Mouse (Mus musculus) small intestine, adult 2 months (tissue): Measurements from ENCODE around the gene Nfib. TPM values are rescaled to one million over a fixed set of nuclear protein-coding genes. Genes with fewer than 3 reads are reported as not detected.

Source experiments
- H3K27ac ChIP-seq: fragments of 200-500 bp; 2 replicates; pipeline ENCODE4 v1.5.1; 2012; ENCODE audit warnings: low read depth, low read length, control low read depth, inconsistent platforms; ENCODE audit not compliant: insufficient read depth
- H3K27me3 ChIP-seq: fragments of 200-500 bp; 2 replicates; pipeline ENCODE4 v1.6.1; 2012; ENCODE audit warnings: mild to moderate bottlenecking, moderate library complexity, low read length, inconsistent platforms; ENCODE audit not compliant: control insufficient read depth, insufficient read depth
- H3K36me3 ChIP-seq: fragments of 200-500 bp; 2 replicates; pipeline ENCODE4 v1.6.1; 2012; ENCODE audit warnings: mild to moderate bottlenecking, low read length, control low read depth, inconsistent platforms; ENCODE audit not compliant: control insufficient read depth, insufficient read depth
- H3K4me1 ChIP-seq: fragments of 200-500 bp; 2 replicates; pipeline ENCODE4 v1.6.1; 2012; ENCODE audit warnings: low read length, inconsistent platforms, mixed read lengths; ENCODE audit not compliant: control insufficient read depth, insufficient read depth, insufficient read length
- H3K4me3 ChIP-seq: fragments of 200-500 bp; 2 replicates; pipeline ENCODE4 v1.5.1; 2012; ENCODE audit warnings: low read depth, mild to moderate bottlenecking, control low read depth, inconsistent platforms, low read length, moderate library complexity
- CTCF ChIP-seq: fragments of 200-500 bp; IDR thresholded peaks from 2 replicates; pipeline ENCODE4 v1.5.1; 2012; ENCODE audit warnings: low read depth, mild to moderate bottlenecking, control low read depth, inconsistent platforms, low read length, moderate library complexity, mixed read lengths; ENCODE audit not compliant: insufficient replicate concordance, insufficient read length; ENCODE audit errors: extremely low read depth
- POLR2A ChIP-seq: fragments of 200-500 bp; IDR thresholded peaks from 2 replicates; pipeline ENCODE4 v1.6.1; 2012; ENCODE audit warnings: low read depth, mild to moderate bottlenecking, control low read depth, inconsistent platforms, low read length, moderate library complexity
- WGBS: fragments of 180-500 bp; shearing (Covaris S2); methylation state at CpG from one replicate; pipeline ENCODE4 v1.1.7; 2018; 5-methylcytosine and 5-hydroxymethylcytosine counted together
- polyA plus RNA-seq: library from polyadenylated mRNA; depleted of rRNA; stranded (reverse); fragments of >200 nt; gene quantifications from 2 replicates; pipeline ENCODE4 v1.2.3, GENCODE M21; 2012

Gene Nfib
- polyA plus RNA-seq, 1 experiment, result 4.7 TPM

- WGBS, result 9% methylated on average over 16 of the region's 16 CpGs
- no peaks in the 10 kb centered on the region for H3K36me3 ChIP-seq
- H3K4me1 ChIP-seq, result peaks cover 9% of the 10 kb centered on the region
- no peak for TF ChIP-seq POLR2A
- no peak for TF ChIP-seq CTCF
- H3K4me3 ChIP-seq, result peak overlapping the region; percentile 37
- peak overlapping the region; percentile 88 for H3K27ac ChIP-seq
- H3K27me3 ChIP-seq, result no peaks in the 10 kb centered on the region
These were observed 194.5 kb downstream of the Nfib start for GRCm38 (mm10) chr4:82511001-82511513.

DNA sequence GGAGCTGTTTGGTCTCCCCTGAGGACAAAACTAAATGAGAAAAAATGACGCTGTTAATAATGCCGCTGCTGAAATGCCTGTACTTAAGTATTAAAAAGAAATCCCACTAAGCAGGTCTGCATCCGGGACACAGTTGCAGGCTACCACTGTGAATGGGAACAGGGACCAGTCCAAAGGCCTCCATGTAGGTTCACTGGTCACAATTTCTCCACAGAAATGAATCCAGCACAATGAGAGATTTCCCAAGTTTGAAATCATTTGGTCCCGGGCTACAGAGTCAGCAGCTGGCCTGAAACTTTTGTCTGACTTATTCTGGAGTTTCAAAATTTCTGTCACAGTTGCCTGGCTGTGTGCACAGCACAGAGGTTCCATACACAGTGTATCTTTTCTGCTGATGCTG, 195.8 kb downstream of the Nfib start:
- H3K4me3 ChIP-seq, result no peak overlapping the region
- no peaks in the 10 kb centered on the region for H3K36me3 ChIP-seq
- H3K27me3 ChIP-seq, result no peaks in the 10 kb centered on the region
- H3K4me1 ChIP-seq, result peaks cover 9% of the 10 kb centered on the region
- WGBS, result 52% methylated on average over 4 of the region's 4 CpGs
- TF ChIP-seq CTCF (no peak), POLR2A (no peak)
- H3K27ac ChIP-seq, result peak overlapping the region; percentile 42

DNA sequence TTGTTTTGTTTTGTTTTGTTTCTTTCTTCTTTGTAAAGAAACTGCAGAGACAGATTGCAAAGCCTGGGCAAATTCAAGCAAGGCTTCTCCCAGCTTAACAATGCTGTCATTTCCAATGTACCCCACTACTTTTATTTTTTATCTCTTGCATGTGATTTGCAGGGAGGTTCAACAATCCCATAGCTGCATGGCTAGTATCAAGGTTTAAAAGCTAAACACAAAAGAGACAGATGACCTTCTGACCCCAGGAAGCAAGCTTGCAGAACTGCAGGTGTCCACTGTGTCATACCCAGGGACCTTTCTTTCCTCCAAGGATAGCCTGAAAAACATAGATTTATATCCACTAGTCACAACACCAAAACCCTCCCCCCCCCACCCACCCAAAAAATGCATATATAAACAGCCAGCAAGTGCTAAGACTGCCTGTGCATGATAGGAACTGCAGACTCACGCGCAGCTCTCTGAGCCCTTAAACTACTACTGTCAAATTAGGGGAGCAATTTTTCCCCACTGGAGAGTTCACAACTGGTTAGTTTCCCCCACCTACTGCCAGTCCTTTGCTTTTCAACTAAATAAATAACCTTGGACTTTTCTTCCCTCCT, 196.3 kb downstream of the Nfib start:
- H3K4me1 ChIP-seq, result peaks cover 9% of the 10 kb centered on the region
- 57% methylated on average over 2 of the region's 2 CpGs for WGBS

GRCm38 (mm10) chr4:82508281-82508687, 197.3 kb downstream of the Nfib start:
- peaks cover 9% of the 10 kb centered on the region for H3K4me1 ChIP-seq
- 16% methylated on average over 7 of the region's 7 CpGs for WGBS

More for the DNA sequence above, 196.3 kb downstream of the Nfib start:
- no peaks in the 10 kb centered on the region for H3K36me3 ChIP-seq
- no peak for TF ChIP-seq CTCF
- no peak for TF ChIP-seq POLR2A
- no peaks in the 10 kb centered on the region for H3K27me3 ChIP-seq
- peak overlapping the region; percentile 42 for H3K27ac ChIP-seq
- H3K4me3 ChIP-seq, result no peak overlapping the region

GRCm38 (mm10) chr4:82507541-82508280, 197.8 kb downstream of the Nfib start:
- H3K4me1 ChIP-seq, result peaks cover 9% of the 10 kb centered on the region
- no peaks in the 10 kb centered on the region for H3K36me3 ChIP-seq
- TF ChIP-seq CTCF, result no peak
- no peak for TF ChIP-seq POLR2A
- H3K27ac ChIP-seq, result peak overlapping the region; percentile 89
- 13% methylated on average over 15 of the region's 15 CpGs for WGBS
- peak overlapping the region; percentile 12; the same call in 1 of the 2 replicates for H3K4me3 ChIP-seq
- H3K27me3 ChIP-seq, result no peaks in the 10 kb centered on the region

More at GRCm38 (mm10) chr4:82508281-82508687, 197.3 kb downstream of the Nfib start:
- TF ChIP-seq POLR2A (peak; percentile 22; the same call in 1 of the 2 replicates), CTCF (no peak)
- Histone ChIP-seq H3K4me3 (no peak overlapping the region), H3K27me3 (no peaks in the 10 kb centered on the region), H3K27ac (peak overlapping the region; percentile 89), H3K36me3 (no peaks in the 10 kb centered on the region)

- no peak for TF ChIP-seq POLR2A
- no peaks in the 10 kb centered on the region for H3K27me3 ChIP-seq
- H3K4me1 ChIP-seq, result peaks cover 9% of the 10 kb centered on the region
- H3K36me3 ChIP-seq, result no peaks in the 10 kb centered on the region
- peak overlapping the region; percentile 89 for H3K27ac ChIP-seq
- H3K4me3 ChIP-seq, result peak overlapping the region; percentile 95
- WGBS, result 3% methylated on average over 30 of the region's 30 CpGs
These were observed 198.7 kb downstream of the Nfib start for GRCm38 (mm10) chr4:82506731-82507331.
